Mouse (Mus musculus) retina, postnatal 7 days (tissue): ENCODE measurements around the gene Kctd11.

ENCODE experiments used
- DNase-seq: peaks from one replicate; pipeline ENCODE4 v3.0.0-alpha.2; 2012; ENCODE audit warnings: low read depth, low spot score

Gene Kctd11

DNA sequence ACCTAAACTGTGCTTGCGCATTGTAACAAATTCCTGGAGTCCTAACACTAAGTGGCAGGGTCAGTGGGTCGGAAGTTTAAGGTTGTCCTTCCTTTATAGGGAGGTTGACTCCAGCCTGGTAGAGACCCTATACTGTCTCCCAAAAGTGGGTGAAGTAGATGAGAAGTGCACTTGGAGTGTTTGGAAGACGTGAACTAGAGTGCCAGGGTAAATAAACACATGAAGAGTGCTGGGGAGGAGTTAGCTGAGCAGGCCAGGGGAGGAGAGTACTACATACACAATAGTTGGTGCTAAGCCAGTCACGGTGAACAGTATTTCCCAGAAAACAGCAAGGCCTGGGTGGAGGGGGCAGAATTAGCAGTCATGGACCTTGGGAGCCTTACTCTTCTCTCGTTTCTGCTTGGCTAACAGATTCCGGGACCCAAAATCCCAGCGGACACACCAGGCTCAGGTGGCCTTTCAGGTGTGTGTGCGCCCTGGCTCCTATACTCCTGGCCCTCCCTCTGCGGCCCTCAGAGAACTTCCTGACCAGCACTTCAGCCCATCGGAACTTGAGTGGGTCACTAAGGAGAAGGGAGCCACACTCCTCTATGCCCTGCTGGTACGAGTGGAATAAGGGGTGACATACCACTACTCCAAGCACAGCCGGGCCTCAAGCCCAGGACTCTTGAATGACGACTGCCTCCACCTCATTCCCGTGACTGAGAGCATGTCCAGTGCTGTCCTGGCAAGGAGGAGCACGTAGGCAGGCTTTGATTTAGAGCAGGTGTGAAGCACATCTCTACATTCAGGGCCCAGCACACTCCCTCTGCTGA, 31.7 kb upstream of the Kctd11 start:
- DNase-seq: no peak

DNA sequence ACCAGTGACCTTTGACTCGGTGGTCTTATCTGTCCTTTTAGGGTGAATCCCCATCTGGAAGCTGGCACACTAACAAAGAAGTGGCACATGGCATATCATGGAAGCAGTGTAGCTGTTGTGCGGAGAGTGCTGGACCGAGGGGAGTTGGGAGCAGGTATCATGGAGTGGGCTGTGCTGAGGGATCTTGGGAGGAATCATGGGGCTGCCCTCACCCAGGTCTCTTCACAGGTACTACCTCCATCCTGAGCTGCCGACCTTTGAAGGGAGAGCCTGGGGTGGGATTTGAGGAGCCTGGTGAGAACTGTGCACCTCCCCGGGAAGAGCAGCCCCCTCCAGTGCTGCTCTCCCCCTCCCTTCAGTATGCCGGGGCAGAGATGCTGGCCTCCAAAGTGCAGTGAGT, 30.5 kb upstream of the Kctd11 start:
- DNase-seq: no peak

DNA sequence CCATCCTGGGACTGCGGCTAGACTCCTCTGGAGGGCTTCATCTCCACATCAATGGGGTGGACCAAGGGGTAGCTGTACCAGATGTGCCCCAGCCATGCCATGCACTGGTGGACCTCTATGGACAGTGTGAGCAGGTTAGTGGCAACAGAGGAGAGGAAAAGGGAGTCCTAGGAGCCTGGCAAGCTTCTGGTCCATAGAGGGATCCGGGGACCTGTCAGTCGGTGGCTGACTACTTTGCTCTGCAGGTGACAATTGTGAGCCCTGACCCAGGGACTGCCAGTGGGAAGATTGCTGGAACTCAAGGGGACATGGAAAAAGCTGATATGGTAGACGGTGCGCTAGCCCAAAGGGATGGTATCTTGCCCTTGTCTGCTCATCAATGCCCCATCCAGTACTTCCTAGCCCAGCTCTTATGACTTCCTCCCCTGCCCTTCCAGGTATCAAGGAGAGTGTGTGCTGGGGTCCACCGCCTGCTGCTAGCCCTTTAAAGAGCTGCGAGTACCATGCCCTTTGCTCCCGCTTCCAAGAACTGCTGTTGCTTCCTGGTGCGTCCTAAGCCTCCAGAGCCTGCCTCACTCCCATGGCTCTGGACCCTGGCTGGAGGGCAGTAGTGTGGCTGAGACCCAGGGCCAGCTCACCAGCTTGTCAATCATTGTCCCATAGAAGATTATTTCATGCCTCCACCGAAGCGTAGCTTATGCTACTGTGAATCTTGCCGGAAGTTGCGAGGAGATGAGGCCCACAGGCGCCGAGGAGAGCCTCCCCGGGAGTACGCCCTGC, 29.8 kb upstream of the Kctd11 start:
- no peak for DNase-seq

DNA sequence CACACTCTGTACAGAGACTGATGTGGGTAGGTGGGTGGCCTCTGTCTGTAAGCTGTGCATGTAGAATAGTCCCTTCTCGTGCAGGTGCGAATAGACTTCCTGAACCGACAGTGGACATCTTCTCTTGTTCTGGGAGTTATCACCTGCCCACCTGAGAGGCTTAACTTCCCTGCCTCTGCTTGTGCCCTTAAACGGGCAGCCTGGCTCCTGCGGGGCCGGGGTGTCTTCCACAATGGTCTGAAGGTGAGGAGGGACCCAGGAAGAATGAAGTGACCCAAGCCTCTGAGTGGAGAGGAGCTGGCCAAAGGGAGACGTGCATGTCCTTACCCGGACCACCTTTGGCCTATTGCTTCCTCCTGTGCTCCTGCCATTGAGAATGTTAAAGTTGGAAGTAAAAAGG, 29.0 kb upstream of the Kctd11 start:
- no peak for DNase-seq

DNA sequence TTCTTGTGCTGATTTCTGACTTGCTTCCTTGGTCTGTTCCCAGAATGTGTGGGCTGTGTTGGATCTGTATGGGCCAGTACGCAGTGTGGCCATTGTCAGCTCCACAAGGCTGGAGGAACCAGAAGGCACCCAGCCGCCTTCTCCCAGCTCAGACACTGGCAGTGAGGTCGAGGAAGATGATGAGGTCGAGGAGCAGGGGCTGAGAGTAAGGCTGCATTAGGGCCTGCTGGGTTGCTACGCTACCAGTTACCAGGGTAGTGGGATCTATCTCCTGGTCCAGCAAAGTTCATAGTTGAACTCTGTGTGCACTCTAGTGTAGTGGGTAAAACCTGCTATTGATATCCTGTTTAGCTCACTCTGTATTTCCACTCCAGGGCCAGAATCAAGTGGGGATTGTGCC, 28.0 kb upstream of the Kctd11 start:
- DNase-seq: no peak

DNA sequence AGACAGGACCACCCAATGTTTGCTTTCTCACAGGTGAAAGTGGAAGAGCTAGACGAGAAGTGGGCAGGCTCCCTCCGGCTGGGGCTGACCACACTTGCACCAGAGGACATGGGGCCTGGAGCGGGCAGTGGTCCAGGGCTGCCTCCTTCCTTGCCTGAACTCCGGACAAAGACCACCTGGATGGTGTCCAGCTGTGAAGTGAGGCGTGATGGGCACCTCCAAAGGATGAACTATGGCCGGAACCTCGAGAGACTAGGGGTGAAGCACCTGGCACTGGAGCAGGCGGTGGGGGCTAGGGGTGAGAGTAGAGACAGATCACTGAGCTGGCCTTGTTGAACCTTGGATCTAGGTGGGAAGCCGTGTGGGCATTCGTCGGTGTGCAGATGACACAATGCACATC, 27.4 kb upstream of the Kctd11 start:
- no peak for DNase-seq

DNA sequence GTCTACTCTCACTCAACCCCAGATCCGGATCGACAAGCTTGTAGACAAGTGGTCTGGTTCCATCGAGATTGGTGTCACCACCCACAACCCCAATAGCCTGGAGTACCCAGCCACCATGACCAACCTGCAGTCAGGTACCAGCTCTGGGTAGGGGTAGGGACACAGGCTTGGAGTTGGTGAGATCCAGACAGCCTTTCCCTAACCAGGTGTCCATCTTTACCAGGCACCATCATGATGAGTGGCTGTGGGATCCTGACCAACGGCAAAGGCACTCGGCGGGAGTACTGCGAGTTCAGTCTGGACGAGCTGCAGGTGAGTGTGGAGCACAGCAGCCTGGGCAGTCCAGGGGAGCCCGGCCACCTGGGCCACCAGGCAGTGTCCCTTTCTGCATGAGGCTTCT, 23.1 kb upstream of the Kctd11 start:
- no peak for DNase-seq

DNA sequence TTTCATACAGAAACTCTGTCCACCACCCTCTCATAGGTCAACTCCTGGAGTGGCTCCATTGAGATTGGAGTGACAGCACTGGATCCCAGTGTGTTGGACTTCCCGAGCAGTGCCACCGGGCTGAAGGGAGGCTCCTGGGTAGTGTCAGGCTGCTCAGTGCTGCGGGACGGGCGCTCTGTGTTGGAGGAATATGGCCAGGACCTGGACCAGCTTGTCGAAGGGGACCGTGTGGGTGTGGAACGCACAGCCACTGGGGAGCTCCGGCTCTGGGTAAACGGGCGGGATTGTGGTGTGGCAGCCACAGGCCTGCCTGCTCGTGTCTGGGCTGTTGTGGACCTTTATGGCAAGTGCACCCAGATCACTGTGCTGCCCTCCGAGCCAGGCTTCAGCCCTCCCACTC, 21.8 kb upstream of the Kctd11 start:
- DNase-seq: no peak

DNA sequence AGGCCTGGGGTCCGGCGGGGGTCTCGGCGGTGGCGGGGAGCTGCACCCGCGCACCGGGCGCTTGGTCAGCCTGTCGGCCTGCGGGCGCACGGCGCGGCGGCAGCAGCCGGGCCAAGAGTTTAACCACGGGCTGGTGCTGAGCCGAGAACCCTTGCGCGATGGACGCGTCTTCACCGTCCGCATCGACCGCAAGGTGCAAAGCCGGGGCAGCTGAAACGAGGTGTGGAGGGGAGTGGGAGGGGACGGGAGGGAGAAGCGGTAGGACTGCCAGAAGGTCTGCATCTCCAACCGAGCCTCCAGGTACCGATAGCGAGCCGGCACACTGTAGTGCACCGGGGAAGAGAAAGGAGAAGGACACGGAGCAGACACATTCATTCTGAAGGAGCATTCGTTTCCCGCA, 20.8 kb upstream of the Kctd11 start:
- DNase-seq: no peak

DNA sequence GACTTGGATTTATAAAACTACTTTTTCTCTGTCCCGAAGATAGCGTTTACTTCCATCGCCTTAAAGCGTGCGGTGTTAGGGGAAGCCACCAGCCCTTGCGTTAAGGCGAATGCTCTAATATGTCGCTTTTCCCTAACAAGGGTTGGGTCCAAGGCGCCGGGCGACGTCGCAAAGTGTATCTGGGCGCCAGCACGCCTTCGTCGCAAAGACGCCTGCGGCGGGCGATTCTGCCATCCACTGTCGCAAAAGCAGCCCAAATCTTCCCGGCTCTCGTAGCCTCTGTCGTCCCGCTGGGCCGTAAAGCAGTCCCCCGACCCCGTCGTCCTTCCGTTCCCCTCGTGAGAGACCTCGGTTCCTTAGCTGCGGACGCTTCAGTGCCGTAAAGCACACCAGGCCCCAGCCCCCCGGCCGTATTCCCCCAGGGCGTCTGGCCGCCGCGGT, 20.2 kb upstream of the Kctd11 start:
- peak; percentile 91 for DNase-seq

DNA sequence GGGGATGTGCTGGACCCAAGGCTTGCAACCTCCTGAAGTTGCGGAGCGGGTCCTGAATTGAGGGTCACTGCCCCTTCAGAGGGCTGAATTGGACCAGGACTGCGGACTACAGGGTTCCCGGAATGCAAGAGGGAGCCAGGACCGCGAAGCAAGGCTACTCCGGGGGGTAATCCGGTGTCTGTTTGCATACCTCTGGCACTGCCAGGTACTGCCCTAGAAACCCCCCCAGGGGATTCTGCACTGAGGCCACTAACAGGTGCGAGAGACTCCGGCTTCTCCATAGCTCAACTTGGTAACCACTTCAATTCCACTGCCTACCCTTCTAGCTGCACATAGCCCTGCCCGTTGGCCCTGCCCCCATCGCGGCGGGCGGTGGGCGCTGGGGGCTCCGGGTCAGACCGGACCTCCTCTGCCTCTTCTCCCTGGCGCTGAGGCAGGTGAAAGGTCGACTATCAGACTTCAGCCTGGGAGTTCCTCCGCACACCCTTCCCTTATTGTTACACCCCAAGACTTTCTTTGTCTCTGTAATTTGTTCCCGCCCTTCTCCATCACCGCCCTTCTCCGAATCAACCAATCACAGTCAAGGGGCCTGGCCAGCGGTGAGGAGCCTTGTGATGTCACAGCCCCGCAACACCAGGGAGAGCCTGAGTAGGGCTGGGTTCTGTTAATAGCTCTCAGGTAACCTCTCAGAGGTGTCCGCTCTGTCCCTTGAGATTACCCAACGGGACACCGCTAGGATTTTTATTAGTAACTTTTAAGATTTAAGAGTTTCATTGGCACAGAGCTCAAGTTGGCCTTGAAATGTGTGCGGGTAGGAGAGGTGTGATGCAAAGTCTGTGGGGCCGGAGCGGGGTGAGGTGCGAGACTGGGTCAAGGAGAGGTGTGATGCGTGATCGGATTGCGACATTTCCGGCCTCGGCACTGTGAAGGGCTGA, 19.5 kb upstream of the Kctd11 start, which contains the start of the genes 2810408A11Rik and Neurl4:
Gene 2810408A11Rik, minus strand, starts transcription at position 517 of the 935 bp plus-strand sequence.
Gene Neurl4, plus strand, starts transcription at position 602 of the 935 bp plus-strand sequence.
- peak; percentile 79 for DNase-seq

DNA sequence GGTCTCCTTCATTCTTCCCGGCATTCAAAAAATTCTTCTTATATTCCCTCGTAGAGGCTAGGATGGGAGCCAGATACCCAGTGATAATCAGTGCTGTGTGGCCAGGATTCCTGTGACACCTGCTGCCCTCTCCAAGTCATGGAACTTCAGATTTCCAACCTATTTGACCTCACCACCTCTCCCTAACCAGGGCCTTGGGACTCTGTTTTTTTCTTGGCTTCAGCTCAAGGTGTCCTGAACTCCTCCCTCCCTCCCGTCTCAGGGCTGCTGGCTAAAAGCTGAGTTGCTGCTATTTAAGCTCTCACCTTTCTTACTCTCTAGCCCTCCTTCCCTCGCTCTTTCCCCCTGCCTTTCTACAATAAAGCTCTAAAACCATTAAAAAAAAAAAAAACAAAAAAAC, 18.7 kb upstream of the Kctd11 start:
- no peak for DNase-seq

DNA sequence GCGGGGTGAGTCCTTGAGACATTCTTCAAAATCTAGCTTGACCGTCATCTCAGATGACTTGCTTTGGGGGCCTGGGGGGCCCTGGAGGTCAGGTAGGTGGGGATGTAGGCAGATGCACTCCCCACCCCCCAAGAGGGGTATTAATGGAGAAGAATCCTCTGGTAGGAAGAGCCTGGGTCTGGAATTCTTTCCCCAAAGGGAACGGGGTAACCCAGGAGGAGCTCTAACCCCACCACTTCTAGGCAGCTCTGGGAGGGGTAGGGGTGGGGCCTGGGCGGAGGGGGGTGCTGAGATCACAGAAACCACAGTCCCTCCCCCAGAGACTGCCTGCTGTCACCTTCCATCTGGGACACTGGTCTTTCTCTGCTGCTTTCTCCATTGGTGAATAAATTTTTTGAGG, 14.1 kb upstream of the Kctd11 start, which contains the start of gene Acap1:
Gene Acap1, minus strand, starts transcription at position 249 of the 400 bp plus-strand sequence.
- no peak for DNase-seq

DNA sequence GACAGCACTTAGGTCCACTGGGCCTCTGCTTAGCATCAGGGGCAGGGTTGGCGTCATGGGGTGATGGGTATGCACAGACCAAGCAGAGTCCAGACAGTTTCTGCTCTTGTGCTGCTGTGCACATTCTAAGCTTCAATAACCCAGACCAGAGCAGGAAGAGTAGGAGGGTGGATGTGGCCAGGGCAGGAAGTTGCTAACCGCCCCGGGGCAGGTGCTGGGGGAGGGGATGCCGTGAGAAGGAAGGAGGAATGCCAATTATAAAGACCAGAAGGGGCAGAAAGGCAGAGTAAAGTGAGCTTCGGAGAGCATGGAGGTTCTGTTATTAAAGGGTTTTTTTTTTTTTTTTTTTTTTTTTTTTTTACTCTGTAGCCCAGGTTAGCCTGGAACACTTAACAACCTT, 13.5 kb upstream of the Kctd11 start:
- DNase-seq: no peak

DNA sequence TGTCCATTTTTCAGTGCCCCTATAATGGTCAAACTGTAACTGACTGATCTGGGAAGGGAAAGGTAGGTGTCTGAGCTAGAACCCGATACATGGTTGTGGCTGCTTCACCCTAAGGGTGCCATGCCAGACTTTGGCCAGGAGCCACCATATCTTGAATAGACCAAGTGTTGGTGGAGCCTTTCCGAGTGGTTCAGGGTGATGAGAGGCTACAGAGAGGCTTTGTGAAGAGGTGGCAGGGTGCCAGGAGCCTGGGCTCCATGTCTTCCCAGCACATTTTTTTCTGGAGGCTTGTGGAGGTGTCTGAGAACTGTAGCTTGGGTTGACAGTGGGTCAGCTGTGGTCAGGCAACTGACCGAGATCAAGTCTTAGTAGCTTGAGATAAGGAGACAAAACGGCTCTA, 10.3 kb upstream of the Kctd11 start:
- DNase-seq: no peak

DNA sequence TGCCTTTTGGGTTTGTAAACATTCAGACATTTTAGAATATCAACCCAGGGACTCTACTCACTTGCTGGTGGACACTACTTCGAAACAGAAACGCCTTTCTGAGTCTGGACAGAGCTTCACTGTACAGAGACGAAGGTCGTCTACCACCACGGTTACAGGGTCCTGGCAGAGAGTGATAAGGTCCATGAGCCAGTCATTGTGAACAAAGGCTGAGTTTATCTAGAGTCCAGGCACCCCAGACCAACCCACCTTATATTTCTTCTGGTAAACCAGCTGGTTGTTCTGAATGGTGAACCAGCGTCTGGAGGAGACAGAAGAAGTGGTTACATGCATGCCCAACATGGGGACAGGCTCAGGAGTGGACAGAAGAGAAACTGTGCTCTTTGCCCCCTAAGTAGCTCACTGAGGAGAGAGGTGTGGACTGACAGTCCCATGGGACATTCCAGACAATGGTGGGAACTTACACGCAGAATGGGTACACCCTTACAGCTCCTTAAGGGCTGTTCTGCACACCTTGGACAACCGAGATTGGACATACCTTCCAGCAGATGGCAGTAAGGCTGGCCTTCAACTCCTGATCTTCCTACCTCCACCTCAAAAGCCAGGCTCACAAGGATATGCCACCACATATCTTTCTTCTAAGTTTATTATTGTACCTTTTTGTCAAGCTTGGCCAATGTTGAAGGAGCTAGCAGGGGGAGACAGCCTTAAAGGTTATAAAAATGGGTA, 5.9 kb upstream of the Kctd11 start:
- DNase-seq: no peak

DNA sequence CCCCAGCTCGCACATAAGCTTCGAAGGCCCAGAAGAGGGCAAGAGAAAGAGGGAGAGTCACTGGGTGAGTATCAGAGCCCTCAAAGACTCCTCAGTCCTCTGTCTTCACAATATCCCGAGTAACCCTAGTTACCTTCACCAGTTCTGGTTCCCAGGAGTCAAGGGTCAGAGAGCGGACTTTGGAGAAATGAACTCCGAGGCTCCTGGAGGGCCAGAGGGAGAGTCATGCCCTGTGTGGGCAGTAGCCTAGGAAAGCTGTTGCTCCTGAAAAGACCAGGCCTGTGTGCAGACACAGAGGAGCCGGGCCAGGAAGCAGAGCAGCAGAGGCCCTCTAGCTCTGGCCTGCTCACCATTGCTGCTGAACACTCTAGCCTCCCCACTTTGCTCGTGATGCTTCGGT, 3.5 kb upstream of the Kctd11 start:
- no peak for DNase-seq

DNA sequence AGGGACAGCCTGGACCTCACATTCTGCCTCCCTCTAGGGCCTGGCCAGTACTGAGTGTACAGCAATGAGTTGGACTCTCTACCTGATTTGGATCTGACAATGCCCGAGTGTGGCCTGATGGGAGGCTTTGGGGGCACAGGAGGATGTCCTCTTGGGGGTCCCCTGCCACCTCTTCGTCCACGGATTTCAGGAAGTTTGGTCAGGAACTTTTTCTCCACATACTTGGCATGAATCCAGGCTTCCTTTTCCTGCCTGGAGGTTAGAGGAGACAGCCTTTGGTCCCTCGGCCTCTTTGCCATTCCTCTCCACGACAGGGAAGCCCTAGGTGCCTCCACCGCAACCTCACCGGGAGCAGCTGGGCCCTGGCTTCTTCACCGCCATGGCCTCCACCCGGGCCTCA, 3.0 kb upstream of the Kctd11 start:
- no peak for DNase-seq

DNA sequence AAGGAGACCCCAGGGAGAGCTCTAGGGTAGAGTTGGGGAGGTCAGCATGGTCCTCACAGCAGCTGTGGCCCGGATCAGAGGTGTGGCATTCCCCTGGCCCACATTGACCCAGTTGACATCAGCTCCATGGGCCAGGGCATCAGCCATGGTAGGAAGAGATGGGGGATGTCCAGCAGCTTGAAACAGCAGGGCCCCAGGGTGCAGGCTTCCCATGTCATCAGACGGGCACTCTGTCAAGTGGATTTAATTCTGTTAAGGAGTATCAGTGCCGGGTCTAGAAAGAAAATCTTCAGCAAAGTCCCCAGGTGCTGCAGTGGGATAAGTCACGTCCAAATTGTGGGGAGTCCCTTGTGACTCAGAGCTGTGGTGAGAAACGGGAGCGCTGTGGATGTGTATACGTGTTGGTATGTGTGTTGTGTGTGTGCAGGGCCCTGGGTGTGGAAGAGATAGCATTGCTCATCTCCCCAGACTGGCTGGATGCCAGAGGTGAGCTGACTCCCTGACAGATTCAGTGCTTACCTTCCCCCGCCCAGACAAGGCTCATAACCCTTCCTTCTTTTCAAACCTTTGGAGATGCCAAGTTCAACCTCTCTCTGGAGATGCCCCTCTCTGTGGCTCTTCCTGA, 2.4 kb upstream of the Kctd11 start:
- no peak for DNase-seq

DNA sequence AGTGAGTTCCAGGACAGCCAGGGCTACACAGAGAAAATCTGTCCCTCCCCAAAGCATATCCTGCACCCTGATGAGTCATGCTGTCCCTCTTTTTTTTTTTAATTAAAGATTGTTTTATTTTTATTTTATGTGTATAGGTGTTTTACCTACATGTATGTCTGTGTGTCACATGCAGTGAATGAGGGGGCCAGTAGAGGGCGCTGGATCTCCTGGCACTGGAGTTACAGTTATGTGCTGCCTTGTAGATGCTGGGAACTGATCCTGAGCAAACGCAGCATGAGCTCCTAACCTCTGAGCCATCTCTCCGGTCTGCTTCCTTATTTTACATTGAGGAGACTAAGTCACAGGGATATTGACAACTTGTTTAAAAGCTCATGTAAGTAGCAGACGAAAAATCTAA, 1.9 kb upstream of the Kctd11 start:
- DNase-seq: no peak
